Mouse (Mus musculus): ENCODE measurements around the gene Tenm4.

Gene Tenm4

DNA sequence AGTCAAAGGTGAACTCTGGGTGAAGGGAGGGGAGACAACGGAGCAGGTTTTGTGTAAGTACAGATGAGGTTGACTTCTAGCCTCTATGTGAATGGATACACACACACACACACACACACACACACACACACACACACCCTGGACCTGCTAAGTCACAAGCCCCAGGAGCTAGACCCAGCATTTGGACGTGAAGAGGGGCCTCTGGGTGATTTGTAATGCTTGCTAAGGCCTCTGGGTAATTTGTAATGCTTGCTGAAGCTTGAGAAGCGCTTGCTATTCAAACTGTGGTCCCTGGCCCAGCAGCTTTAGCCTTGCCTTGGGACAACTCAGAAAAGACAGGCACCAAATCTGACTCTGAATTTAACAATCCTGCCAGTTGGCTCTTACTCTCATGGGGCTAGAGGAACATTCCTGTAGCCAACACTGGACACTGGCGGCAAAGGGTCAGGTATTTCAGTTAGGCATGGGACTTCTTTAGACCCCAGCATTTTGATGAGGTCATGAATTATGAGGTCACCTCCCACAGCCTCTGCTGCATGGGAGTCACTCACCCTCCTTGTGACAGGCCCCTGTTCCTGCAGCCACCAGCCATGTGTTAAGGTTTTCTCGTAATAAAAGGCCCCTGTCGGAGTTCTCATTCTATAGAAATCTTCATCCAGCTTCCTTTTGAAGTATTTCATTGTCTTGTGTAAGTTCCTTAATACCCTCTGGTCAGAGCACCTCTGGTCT, 237.3 kb downstream of the Tenm4 start:
- DNase-seq (ENCODE audit: low read depth): no peak

DNA sequence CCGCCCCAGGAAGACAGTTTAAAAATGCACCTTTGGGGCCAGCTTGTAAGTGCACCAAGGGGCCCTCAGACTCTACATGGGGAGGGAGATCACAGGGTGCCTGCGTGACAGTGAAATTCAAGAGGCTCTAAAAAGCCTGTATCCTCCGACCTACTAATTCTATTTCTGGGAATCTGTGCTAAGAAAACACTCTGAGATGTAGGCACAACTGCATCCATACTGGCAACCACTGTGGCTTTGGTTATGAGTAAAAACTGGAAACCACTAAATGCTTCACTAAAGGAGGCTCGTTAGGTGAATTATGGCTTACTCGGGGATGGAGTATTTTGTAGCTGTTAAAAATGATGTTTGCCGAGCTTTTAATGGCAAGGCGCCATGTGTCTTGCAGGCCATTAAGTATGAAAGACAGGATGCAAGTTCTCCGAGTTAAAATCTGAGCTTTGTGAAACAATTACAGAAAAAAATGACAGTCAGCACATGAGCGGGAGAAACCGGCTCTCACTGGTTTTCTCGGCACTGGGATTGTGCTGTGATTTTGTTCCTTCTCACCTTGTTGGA, 238.4 kb downstream of the Tenm4 start:
- DNase-seq (ENCODE audit: low read depth): no peak

DNA sequence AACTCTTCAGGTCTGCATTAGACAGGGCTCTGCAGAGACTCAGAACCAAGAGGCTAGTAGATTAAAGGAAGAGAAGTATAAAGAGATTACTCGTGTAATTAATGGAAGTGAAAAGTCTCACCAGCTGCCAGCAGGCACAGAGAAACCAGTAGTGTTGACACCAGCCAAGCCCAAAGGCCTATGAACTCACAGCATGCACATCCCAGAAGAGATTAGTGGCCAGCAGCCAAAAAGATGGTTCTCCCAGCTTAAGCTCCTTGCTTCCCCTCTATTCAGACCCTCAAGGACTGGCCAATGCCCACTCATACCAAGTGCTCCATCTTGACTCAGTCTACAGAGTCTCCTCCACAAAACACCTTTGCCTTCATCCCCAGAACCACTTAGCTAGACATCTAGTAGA, 242.8 kb downstream of the Tenm4 start:
- no peak for DNase-seq (ENCODE audit: low read depth)

DNA sequence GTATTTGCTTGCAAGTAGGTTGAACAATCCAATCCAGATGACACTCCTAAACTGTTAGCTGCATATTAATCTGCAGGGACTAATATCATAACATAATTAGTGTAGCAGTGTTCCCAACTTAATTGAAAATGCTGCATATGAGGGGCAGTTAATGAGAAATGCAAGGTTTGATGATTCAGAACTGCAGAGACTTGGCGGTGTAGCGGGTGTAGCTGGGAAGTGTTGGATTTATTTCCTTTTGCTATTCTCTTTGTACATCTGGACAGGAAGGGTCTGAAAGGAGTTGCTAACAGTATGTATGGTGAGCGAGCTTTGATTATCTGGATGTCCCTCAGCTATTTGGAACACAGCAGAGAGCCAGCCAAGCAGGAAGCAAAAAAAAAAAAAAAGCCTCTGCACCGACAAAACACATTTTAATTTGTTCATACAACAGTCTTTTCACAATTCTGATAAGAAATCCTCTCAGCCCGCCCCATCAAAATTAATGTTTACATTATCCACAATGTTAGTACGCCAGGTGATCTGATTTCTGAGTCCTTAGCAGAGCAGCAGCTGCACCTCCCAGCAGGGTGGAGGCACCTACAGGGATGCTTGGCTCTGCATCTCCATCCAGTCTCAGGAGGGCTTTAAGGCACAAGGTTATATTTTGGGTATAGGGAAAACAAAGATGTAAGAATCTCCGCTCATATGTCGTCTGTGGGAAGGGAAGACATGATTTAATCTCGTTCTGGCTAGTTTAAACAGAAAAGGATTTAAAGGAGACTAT, 243.4 kb downstream of the Tenm4 start:
- DNase-seq (ENCODE audit: low read depth): no peak

DNA sequence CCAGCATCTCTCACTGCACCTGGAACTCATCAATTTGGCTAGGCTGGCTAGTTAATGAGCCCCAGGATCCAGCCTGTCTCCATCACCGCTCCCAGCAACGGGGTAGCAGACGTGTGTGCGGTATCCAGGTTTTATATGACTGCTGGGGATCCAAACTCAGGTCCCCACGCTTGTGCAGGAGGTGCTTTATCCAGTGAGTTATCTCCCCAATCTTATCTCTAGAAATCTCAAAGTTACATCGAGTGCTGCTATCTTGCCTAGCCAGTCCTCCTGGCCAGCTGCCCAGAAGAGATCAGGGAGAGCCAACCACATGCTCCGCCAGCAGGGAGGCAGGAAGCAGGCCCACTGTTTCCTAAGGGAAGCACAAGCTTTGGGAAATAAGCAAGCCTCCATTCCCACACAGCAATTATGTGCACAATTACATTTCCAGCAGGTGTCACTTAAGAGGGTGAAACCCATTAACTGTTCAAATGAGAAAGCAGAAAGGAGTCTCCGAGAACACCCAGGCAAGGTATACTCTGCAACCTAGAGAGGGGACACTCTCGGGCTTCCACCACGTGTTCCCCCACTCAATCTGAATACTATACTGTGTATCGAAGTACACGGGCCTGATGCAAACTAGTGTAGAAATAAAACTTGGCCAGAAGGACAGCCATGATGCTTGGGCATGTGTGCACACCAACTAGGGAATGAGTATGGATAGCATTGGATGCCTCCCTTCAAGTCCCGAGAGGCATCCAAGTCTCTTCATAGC, 246.4 kb downstream of the Tenm4 start:
- no peak for DNase-seq (ENCODE audit: low read depth)

DNA sequence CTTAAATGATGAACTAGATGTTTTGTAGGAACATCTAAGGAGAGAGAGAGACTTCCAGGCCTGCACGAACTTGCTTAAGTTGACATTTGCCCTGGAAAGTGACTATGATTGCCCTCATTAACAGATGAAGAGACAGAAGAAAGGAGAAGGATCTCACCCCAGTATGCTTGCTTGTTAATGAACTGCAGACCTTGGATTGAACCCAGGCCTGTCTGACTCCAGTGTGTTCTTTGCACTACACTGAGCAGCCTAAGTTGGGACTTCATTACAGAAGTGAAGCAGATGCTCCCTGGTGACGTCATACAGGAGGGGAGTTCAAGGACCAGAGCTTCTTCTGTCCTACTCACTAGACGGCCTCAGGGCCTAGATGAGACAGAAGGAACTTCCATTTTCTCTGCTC, 247.1 kb downstream of the Tenm4 start:
- no peak for DNase-seq (ENCODE audit: low read depth)

DNA sequence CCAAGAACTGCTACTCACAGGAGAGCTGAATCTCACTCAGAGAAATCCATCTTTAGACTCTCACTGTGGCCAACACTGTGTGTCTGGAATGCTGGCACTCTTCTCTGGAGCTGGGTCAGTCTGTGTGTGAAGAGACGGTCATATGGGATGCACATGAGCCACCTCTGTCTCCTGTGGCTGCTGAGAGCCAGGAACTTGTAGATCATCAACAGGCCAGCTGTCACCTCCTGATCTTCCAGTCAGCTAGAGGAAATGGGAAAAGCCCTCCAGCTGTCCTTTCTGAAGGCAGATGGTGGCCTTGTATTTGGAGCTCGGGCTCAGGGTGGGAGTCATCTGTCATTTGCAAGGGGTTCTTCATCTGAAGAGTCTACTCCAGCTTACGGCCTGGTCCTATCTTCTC, 249.0 kb downstream of the Tenm4 start:
- no peak for DNase-seq (ENCODE audit: low read depth)

DNA sequence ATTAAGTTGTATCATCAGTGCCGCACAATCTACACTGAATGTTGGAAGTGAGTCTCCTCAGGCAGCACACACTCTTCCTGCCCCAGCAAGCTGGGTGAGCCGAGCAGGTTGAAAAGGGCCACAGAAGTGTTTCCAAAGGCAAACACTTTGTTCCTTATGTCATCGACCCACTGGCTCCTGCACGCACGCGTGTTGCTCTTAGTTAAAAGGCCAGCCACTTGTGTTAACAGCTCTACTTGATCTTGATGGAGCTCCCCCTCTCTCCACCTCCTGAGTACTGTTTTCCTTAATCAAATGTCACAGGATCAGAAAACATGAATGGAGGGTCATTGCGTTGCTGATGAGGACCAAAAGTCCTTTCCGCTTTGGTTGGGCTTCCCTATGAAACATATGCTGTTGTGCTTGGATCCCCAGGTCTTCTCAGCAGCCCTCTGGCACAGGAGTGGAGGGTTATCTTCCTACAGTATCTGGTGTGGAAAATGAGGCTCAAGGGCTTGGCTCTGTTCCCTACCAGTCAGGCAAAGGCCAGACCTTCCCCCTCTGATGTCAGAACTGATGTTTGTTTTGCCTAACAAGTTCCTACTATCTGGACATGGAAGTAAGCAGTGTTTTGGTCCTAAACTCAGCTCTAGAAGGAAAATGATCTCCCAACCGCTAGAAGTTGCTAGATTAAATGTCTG, 250.0 kb downstream of the Tenm4 start:
- no peak for DNase-seq (ENCODE audit: low read depth)

DNA sequence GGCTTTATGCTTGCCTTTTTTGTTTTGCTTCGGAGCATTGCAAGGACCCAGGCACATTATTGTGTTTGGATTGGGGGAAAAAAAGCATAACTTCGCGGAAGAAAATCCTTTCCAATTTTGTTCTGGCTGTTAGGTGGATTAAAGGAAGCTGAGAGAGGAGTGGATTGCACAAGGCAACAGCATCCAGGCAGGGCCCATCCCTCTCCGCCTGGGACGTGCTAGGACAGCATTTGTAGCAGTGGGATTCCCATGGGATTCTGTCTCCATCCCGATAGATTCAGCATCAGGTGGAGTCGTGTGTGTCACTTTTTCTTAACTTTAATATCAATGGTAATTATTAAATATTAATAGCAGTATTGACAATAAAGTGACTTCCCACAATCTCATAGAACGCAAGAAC, 255.9 kb downstream of the Tenm4 start:
- DNase-seq (ENCODE audit: low read depth): no peak

DNA sequence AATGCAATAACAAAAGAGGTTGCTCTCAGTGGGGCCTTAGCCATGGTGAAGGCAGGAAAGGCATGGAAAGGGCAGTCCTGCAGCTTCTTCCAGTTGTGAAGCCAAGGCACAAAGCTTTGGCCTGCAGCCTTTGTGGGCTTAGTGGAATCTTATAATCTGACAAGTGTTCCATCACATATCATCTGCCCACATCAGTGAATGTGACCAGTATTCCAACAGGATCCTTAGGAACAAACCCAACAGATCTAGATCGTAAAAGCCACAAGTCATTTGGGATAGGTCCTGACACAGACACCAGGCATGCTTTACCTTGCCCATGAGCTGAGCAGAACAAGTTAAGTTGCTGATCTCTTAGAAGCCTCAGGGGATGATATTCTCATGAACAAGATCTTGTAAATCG, 262.3 kb downstream of the Tenm4 start:
- DNase-seq (ENCODE audit: low read depth): no peak

DNA sequence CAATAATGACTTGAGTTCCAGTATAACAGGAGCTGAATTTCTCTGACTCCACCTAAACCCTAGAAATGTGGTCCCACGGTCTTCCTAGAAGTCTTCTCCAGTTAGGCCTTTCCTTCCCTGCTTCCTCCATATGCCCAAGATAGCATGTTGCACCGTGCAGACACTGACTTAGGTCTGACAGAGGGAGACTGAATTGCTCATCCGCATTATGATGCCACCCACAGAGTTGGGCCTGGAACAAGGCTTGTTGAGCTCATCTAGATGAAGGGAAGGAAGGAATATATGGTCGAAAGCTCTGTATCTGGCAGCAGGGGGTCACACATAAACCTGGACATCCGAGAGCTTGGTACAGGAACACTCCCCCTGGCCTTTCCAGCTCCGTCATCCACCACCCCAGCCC, 267.3 kb downstream of the Tenm4 start:
- no peak for DNase-seq (ENCODE audit: low read depth)

DNA sequence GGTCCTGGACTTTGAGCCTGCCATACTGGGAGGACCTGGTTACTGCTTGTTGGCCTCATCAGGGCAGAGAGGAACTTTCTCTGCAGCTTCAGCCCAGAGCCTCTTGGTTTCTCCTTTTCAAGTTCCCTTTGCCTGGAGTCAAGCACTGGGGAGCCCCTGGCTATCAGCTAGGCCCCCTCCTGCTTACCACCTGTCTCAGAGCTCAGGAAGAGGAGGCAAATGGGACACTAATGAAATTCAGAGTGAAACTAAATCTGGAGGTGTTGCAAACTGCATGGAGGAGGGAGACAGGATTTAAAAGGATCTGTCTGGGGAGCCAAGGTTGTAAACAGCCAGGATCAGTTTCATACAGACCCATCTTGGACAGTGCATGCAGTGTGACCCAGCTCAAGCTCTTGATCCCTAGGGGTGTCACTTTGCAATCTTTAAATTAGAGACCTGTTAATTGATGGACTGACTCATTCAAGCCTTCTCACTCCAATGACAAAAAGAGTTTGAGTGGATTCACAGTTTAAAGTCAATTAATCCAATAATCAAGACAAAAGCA, 269.2 kb downstream of the Tenm4 start:
- no peak for DNase-seq (ENCODE audit: low read depth)

DNA sequence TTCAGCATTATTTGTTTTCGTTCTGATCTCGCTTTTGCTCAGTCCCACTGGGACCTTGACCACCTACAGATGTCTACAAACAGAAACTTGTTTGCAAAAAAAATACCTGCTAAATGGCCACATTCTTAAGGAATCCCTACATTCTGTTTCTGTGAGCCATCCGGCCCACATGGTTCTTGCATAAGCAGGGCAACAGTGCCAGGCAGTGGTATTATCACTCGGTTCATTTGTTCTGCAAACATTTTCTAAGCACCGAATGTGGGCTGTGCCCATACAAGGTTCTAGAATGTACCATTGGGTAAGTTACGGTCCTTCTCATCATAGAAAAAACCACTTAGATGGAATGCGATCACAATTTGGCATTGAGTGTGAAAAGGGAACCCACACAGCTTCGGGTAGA, 274.7 kb downstream of the Tenm4 start:
- DNase-seq (ENCODE audit: low read depth): no peak

DNA sequence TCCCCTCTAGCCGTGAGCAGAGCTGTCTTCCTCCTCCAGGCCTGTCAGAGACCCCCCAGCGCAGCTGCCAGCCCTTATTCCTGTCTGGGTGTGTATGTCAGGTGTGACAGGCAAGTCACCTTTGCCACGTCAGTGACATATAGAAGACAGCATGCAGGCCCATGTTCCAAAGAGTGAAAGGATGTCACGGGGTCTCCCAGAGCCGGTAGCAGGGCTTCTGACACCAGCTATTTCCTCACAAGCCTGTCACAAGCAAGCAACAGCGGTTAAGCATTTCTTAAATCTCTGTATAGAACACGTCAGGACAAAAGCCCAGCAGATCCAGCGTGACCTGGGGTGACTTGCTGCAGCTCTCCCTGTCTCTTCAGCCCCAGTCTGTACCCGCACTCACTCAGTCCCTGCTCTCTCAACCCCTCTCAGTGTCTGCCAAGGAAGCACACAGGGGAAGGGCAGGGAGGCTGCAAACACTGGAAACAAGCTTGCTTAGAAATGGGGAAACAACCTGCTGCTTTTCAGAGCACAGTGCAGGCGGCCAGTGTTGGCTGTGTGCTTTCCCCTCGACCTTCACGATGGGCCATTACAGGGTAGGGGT, 276.9 kb downstream of the Tenm4 start:
- no peak for DNase-seq (ENCODE audit: low read depth)

DNA sequence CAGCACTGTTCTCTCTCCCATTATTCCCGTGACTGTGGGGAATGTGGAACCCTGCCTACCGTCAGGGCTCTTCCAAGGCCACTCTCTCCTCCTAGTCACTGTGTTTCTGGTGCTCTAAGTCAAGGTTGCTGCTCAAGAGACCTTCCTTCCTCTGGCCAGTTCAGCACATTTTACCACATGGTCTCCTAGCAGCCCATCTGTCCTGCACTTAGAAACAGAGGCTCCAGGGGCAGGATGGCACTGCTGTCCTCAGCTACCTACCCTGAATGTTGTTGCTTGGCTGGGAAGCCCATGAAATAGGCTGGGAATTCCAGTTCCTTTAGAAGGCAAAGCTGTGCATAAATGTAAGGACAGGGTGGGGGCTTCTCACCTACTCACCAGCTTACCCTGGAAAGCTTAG, 284.9 kb downstream of the Tenm4 start:
- DNase-seq (ENCODE audit: low read depth): no peak

DNA sequence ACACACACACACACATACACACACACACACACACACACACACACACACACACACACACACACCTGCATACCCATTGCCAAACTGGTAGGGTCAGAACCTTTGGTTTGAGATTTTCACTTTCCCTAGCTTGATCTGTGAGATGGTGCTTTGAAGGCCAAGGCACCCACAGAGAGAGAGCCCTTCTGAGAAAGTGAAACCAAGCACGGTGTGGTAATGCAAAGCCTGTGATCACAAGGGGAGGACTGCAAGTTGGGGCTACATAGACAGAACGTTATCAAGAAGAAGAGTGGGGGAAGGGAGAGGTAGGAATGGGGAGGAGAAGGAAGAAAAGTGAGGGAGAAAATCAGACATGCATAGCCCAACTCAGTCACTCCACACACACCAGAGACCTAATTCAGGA, 285.6 kb downstream of the Tenm4 start:
- DNase-seq (ENCODE audit: low read depth): no peak

DNA sequence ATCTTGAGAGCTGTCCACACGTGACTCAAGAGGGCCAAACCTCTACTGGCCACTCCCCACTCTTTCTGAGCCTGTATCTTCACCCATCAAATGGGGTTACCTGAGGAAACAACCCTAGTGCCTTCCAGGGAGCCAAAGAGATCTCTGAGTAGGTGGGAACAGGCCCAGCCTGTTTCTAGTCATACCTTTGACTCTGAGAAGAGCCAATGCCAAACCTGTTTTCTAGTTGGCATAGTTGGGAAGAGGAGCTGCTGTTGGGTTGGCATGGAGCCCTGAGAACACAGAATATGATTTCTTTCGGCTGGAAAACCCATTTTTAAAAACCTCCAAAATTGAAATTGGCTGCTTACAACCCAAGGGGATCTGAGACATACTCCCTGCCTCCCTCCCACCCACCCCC, 286.8 kb downstream of the Tenm4 start:
- no peak for DNase-seq (ENCODE audit: low read depth)

DNA sequence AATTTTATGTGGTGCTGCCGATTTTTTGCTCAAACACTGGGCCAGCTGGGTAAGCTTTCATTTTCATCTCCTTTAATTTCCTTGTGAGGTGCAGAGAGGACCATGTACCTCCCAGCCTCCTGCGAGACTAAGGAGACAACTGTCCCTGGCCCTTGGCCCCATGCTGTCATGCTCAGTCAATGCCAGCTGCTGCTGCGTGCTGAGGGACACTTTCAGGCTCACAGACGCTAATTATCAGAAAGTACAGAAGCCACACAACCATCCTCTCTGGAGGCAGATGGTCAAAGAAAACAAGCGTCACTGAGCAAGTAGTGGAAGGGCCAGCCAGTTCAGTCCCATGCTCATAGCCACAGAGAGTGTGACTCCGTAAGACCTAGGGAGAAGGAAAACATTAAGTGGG, 287.9 kb downstream of the Tenm4 start:
- no peak for DNase-seq (ENCODE audit: low read depth)

DNA sequence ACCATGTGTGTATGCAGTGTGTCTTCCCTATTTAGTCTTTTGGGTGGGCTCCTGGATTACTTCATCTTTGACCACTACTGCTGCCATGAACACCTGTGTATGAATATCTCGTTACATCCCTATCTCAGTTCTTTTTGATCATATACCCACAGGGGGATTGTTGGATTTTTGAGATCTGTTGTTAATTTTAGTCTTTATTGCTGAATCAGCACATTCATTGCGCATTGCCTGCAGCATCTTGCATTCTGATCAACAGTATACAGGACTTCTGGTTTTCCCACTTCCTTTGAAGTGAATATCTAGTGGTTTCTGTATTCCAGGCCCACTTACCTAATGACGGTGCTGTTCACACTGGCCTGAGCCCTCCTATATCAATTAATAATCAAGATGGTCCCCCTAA, 295.7 kb downstream of the Tenm4 start:
- DNase-seq (ENCODE audit: low read depth): no peak

DNA sequence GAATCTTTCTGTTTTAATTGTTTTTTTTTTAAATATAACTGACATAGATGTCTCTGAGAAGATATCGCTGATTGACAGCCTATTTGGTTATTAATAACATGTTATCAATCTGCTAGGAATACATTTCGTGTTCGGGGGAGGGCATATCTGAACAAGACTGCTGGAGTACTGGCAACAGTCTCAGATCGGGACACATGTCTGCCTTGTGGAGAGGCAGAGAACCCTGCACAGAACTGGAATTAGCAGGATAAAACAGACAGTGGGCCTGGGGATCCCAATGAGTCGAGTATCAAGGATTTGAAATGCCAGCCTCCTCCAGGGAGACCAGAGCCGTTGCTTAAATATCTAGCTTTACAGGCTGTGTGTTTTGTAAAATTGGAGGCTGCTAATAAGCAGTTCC, 299.8 kb downstream of the Tenm4 start:
- DNase-seq (ENCODE audit: low read depth): no peak

DNA sequence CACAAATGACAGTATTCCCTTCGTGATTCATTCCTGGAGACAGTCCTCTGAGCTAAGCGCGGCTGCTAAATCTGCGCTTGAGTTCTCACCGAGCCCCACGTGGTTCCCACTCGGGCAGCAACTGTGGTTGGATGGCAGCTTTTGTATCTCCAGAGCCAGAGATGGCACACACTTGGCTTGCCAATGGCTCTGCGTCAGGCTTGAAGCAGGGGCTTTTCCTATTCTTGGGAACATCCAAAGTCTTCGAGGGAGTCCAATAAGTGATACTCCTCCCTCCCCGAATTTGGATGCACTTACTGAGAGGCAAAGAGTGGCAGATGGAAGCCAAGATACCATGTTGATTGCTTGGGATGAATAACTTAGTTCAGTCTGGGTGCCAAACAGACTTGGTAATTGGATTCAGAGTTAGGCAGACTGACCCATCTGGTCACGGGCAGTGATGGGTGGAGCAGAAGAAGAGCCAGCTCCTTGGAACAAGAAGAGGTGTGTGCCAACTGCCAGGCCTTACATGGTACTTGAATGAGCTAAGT, 303.6 kb downstream of the Tenm4 start:
- DNase-seq (ENCODE audit: low read depth): peak; percentile 2
